Mouse (Mus musculus): Measurements from ENCODE around the gene Pmp22.

DNA sequence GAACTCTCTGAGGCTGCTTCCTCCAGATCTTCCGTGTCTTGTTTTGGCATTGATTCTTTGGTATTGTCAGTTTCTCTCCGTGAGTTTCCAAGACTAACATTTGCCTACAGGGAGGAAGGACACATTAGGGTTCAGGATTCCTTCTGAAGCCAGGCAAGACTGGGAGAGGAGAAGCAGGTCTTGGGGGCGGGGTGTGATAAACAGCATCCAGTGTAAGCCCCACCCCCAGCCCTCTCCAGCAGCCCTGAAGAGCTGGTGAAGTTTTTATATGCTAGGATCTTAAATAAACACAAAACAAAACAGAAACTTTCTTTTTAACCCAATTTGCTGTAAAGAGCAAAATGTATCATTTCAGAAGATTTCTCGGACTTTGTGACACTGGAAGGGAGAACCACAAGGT is 38.6 kb upstream of the Pmp22 start:
- TF ChIP-seq CTCF (conservative IDR thresholded peaks at IDR 0.05; ENCODE audit: insufficient read depth, insufficient read length, low read depth, low read length): no peak
- no peak for TF ChIP-seq POLR2A (IDR thresholded peaks at IDR 0.05; ENCODE audit: low read depth, low read length)

All from kidney, adult 2 months (tissue).